Mouse (Mus musculus): Measurements from ENCODE around the gene Sel1l3. TPM values are rescaled to one million over a fixed set of nuclear protein-coding genes. Genes with fewer than 3 reads are reported as not detected.

Gene Sel1l3
- total RNA-seq, 2 experiments from 2014 or later: 0.95 to 1.4 TPM

DNA sequence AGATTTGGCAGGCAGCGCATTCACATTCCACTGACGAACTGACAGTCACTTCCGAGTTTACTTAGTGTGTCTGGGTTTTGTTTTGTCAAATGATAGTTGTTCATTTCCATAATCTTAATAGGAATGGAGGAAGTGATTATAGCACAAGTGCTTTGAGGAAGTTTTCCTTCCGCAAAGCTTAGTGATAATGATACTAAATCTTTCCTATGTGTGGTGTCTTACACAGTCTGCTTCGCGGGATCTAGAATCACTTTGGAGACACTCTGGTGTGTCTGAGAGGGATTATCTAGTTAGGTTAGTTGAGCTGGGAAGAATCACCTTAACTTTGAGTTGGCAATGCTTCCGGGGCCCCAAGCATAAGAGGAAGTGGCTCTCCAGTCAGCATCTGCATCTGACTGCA is 126.3 kb downstream of the Sel1l3 start:
- DNase-seq: no peak

DNA sequence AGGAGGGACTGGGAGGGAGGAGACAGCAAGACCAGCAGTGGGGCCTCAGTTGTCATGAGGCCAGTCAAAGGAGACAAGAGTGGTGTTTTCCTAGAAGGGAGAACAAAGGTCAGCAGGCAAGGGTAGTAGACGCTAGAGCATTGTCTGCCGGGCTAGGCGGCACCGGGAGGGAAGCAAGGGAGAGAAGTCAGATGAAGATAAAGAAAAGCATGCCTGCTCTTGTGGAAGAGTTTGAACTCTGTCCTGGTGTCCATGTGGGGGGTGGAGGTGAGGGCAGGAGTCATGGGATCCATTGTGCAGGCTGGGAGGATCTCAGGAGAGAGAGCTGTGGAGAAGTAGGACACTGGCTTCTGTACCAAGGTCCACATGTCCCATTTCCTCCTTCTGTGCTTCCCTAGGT is 135.3 kb downstream of the Sel1l3 start:
- no peak for DNase-seq

DNA sequence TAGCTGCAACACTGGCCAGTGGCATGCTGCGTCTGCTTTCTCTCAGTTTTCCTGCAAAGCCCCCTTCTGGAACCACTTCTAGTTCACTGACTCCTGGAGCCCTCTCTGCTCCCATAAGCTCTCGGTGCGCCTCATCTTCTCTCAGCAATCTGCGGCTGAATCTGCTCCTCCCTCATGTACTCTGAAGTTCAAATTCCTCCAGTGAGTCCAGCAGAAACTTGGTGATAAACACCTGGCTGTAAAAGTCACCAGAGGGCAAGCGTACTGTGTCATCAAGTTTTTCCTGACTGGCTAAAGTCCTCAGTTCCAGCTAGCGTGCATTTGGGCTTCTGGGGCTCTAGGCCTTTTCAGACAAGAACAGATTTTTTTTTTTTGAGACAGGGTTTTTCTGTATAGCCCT is 139.2 kb downstream of the Sel1l3 start:
- DNase-seq: no peak

DNA sequence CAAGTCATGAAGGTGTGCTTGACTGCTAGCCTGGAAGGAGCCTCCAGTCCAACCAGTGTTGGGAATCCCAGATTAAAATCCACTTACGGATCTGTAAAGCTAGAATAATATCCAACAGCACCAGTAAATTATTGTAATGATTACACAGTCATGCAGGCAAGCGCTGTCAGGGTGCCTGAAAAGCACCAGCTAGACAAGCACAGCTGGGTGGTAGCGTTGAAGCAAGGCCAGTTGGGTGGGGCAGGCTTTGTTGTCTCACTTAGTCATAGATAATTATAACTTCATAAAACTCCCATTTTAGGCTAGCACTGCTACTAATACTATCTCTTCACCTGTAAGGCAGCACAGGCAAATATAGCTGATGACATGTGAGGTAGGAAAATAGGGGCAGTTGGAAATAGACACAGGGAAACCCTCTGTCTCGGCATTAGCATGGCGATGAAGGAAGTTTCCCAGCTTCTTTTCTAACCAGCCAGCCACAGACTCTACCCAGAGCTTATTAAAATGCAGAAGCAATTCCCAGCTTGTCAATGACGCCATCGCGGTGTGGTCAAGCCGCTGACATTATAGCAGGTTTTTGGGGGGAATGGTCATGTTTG is 152.1 kb downstream of the Sel1l3 start:
- no peak for DNase-seq

Other genes starting within 250 kb of the Sel1l3 start
- gene Slc34a2, start 175.8 kb downstream of the Sel1l3 start, total RNA-seq (2021): under 1 TPM; 0.07 to 0.29 TPM
- gene Smim20, start 53.2 kb upstream of the Sel1l3 start, total RNA-seq (2021): 100 to 1,000 TPM in 1 of 2 experiments, 10 to 100 TPM in 1; 92.9 to 102 TPM

Measured in heart, postnatal 4 days (tissue).